Mouse (Mus musculus) G1E (cell line): ENCODE results near the gene Dnm3.

ENCODE experiments used
- CTCF ChIP-seq: IDR thresholded peaks from 2 replicates; pipeline ENCODE4 v1.5.1; 2012; ENCODE audit warnings: low read depth, low read length, inconsistent platforms, mixed read lengths
- GATA1 ChIP-seq: IDR thresholded peaks from 2 replicates; pipeline ENCODE4 v1.6.1; 2012; ENCODE audit warnings: borderline replicate concordance, low read length, inconsistent platforms, mixed read lengths

DNA sequence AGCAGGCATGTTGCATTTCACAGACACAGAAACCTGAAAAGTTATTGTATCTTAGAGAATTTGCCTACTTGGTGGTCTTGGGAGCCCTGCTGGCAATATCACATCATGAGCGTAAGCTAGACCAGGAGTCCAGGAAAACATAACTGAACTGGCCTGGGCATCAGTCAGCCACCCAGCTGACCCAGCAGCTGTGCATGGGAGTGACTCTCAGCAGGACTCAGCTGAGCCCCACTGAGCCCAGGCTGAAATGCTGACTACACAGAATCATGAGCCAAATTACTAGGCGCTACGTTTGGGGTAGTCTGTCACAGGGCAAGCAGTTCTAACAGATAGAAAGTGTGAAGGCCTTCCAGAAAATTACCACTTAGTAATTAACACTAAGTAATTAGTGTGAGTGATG is 41.2 kb downstream of the Dnm3 start:
- TF ChIP-seq CTCF (no peak), GATA1 (no peak)
